ENCODE assay signal across 7 mouse cellular contexts in genomic region chr4:109676218-109677215, GRCm38 (mm10). TPM values are rescaled to one million over a fixed set of nuclear protein-coding genes. Genes with fewer than 3 reads are reported as not detected.
DNase-seq lines count a peak whose midpoint lies in the region; ATAC-seq and TF ChIP-seq lines count a peak whose summit lies in the region.

TSS of gene Faf1 (plus strand) at chr4:109676588.

- H3K27me3 ChIP-seq in intestine, postnatal 0 days (replicated peaks; ENCODE audit: control insufficient read depth, insufficient read depth, low read length) = no peaks in the 10 kb centered on the region
- H3K27me3 ChIP-seq in midbrain, embryonic 12.5 days = no peaks in the 10 kb centered on the region
- H3K27me3 ChIP-seq in small intestine, adult 2 months (ENCODE audit: control insufficient read depth, insufficient read depth, low read length) = no peaks in the 10 kb centered on the region

- H3K4me2 ChIP-seq in intestine, postnatal 0 days (replicated peaks; ENCODE audit: low read depth) = peak within 1 kb of the TSS; percentile 76
- peak within 1 kb of the TSS; percentile 71 for H3K4me2 ChIP-seq in midbrain, embryonic 12.5 days (replicated peaks)

- peak; percentile 76 for TF ChIP-seq POLR2A in small intestine, adult 2 months (IDR thresholded peaks at IDR 0.05; ENCODE audit: low read depth, low read length)

- intact Hi-C loops in left cerebral cortex, postnatal 4 days (cut with DNase I) = no loop called here

- no peaks in the 10 kb centered on the region for H3K36me3 ChIP-seq in intestine, postnatal 0 days (ENCODE audit: control insufficient read depth, insufficient read depth)
- H3K36me3 ChIP-seq in midbrain, embryonic 12.5 days = no peaks in the 10 kb centered on the region
- no peaks in the 10 kb centered on the region; the same call in 1 of the 2 replicates for H3K36me3 ChIP-seq in small intestine, adult 2 months (ENCODE audit: control insufficient read depth, insufficient read depth, low read length)

- H3K4me3 ChIP-seq in intestine, postnatal 0 days (ENCODE audit: low read depth, low read length) = peak within 1 kb of the TSS; percentile 88
- peak within 1 kb of the TSS; percentile 92 for H3K4me3 ChIP-seq in midbrain, embryonic 12.5 days
- H3K4me3 ChIP-seq in small intestine, adult 2 months (ENCODE audit: low read depth, low read length) = peak within 1 kb of the TSS; percentile 78

- peak; percentile 98 for DNase-seq in adrenal gland, adult 8-10 months
- peak; percentile 96 for DNase-seq in embryo, embryonic 9.5 days (ENCODE audit: extremely low spot score)
- peak; percentile 94 to 97 for DNase-seq in gastrocnemius, postnatal 4 days (ENCODE audit: low spot score in 2 of 2)
- DNase-seq in left cerebral cortex, postnatal 4 days = peak; percentile 98

- under 1% methylated on average over 104 of the region's 107 CpGs for WGBS in intestine, postnatal 0 days
- under 1% methylated on average over 94 of the region's 107 CpGs for WGBS in midbrain, embryonic 12.5 days
- under 1% methylated on average over 106 of the region's 107 CpGs for WGBS in small intestine, adult 2 months

- peak; percentile 99 for ATAC-seq in intestine, postnatal 0 days
- peak; percentile 99 for ATAC-seq in midbrain, embryonic 12.5 days (ENCODE audit: low FRiP score, low read depth)

- TF ChIP-seq CTCF in intestine, postnatal 0 days (IDR thresholded peaks at IDR 0.05; ENCODE audit: low read depth) = peak; percentile 67
- no peak for TF ChIP-seq CTCF in small intestine, adult 2 months (IDR thresholded peaks at IDR 0.05; ENCODE audit: extremely low read depth, insufficient read length, insufficient replicate concordance, low read depth, low read length)

- H3K4me1 ChIP-seq in intestine, postnatal 0 days (replicated peaks; ENCODE audit: control insufficient read depth, insufficient read depth, low read length) = no peaks in the 10 kb centered on the region
- H3K4me1 ChIP-seq in midbrain, embryonic 12.5 days = peaks cover 9% of the 10 kb centered on the region; the same call in 1 of the 2 replicates
- no peaks in the 10 kb centered on the region; the same call in 1 of the 2 replicates for H3K4me1 ChIP-seq in small intestine, adult 2 months (ENCODE audit: control insufficient read depth, insufficient read depth, insufficient read length, low read length)

- H3K9me3 ChIP-seq in intestine, postnatal 0 days (ENCODE audit: control insufficient read depth) = no peaks in the 10 kb centered on the region
- H3K9me3 ChIP-seq in midbrain, embryonic 12.5 days = no peaks in the 10 kb centered on the region

- peak within 1 kb of the TSS; percentile 97 for H3K27ac ChIP-seq in intestine, postnatal 0 days (ENCODE audit: low read depth, low read length)
- peak within 1 kb of the TSS; percentile 97 for H3K27ac ChIP-seq in midbrain, embryonic 12.5 days (replicated peaks)
- peak within 1 kb of the TSS; percentile 84 for H3K27ac ChIP-seq in small intestine, adult 2 months (ENCODE audit: insufficient read depth, low read depth, low read length)

- peak within 1 kb of the TSS; percentile 83 for H3K9ac ChIP-seq in intestine, postnatal 0 days (ENCODE audit: low read depth, low read length)
- H3K9ac ChIP-seq in midbrain, embryonic 12.5 days (replicated peaks) = peak within 1 kb of the TSS; percentile 88

RNA-seq across cellular contexts. Expression of gene Faf1, which starts in this region (rescaled TPM):
- total RNA-seq in adrenal gland, adult 8-10 months (2022) = 10 to 100 TPM; 25.7 to 32.5 (median 31.0) TPM
- total RNA-seq in gastrocnemius, postnatal 4 days (2021) = 10 to 100 TPM; 26.7 to 26.8 TPM
- polyA plus RNA-seq in intestine, postnatal 0 days (2015; fragmentation: Nextera tagmentation; extraction: Ambion mirVana) = 15.7 and 16.2 TPM in 2 replicates
- total RNA-seq in left cerebral cortex, postnatal 4 days (2021) = 10 to 100 TPM; 43.6 TPM
- 43.4 and 46.6 TPM in 2 replicates for polyA plus RNA-seq in midbrain, embryonic 12.5 days (2016; fragmentation: Nextera tagmentation; extraction: Ambion mirVana)
- 4.3 and 7.4 TPM in 2 replicates for polyA plus RNA-seq in small intestine, adult 2 months (2012; rRNA removed)

Comparison
In these comparisons a context has a peak if more than half of its experiments do, and no peak if none do; other contexts are left out.
1. Peak in every context shown above with its lines: DNase-seq, ATAC-seq, H3K4me3 ChIP-seq and H3K27ac ChIP-seq.